Mouse (Mus musculus): ENCODE measurements at regions not wholly inside any gene's neighbourhood (a gene's known extent, or its start where the extent isn't known, plus 50 kb on each side); places are given as distances from the start of the nearest gene placed in this dataset.
"Not testable (repeated sequence)": the region's sequence is repeated elsewhere in the genome, so short reads cannot be mapped to it uniquely, and the experiment has no call there.

- ATAC-seq (replicated peaks in 1 of 2; ENCODE audit: insufficient read depth in 1 of 2, low FRiP score in 2 of 2, low TSS enrichment in 1 of 2, low read depth in 1 of 2, poor library complexity in 2 of 2, severe bottlenecking in 2 of 2) = peak; percentile 12 to 34; a peak in 2 of 4 replicates
These were observed 94.3 kb upstream of the Nabp1 start for GRCm38 (mm10) chr1:51572314-51573078.

DNA sequence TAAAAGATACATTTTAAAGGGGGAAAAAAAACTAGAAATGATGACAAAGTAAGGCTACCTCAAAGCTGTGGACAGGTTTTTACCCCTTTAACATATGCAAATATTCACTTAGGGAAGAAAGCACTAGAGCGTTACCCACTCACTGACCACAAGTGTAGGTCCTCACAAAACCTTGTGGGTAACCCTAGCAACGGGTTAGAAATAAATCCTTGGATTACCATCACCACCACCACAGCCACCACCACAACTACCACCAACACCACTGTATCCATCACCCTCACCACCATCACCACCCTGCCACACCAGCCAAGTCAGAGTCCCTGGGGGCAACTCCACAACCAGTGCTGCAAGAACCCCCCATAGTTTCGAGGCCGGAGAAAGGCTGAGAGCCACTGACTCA, 91.4 kb upstream of the Nabp1 start:
- no peak for ATAC-seq (replicated peaks in 1 of 2; ENCODE audit: insufficient read depth in 1 of 2, low FRiP score in 2 of 2, low TSS enrichment in 1 of 2, low read depth in 1 of 2, poor library complexity in 2 of 2, severe bottlenecking in 2 of 2)

GRCm38 (mm10) chr1:51566170-51566649, 88.0 kb upstream of the Nabp1 start:
- ATAC-seq (replicated peaks in 1 of 2; ENCODE audit: insufficient read depth in 1 of 2, low FRiP score in 2 of 2, low TSS enrichment in 1 of 2, low read depth in 1 of 2, poor library complexity in 2 of 2, severe bottlenecking in 2 of 2) = peak; percentile 22 to 53; a peak in 2 of 4 replicates

DNA sequence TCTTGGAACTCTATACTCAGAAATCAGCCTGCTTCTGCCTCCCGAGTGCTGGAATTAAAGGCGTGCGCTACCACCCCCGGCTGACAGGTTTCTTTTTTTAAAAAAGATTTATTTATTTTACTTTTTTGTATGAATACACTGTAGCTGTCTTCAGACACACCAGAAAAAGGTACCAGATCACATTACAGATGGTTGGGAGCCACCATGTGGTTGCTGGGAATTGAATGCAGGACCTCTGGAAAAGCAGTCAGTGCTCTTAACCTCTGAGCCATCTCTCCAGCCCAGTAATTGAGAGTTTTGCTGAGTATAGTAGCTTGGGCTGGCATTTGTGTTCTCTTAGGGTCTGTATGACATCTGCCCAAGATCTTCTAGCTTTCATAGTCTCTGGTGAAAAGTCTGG, 78.4 kb upstream of the Nabp1 start:
- not testable (repeated sequence) for ATAC-seq (replicated peaks in 1 of 2; ENCODE audit: insufficient read depth in 1 of 2, low FRiP score in 2 of 2, low TSS enrichment in 1 of 2, low read depth in 1 of 2, poor library complexity in 2 of 2, severe bottlenecking in 2 of 2)

DNA sequence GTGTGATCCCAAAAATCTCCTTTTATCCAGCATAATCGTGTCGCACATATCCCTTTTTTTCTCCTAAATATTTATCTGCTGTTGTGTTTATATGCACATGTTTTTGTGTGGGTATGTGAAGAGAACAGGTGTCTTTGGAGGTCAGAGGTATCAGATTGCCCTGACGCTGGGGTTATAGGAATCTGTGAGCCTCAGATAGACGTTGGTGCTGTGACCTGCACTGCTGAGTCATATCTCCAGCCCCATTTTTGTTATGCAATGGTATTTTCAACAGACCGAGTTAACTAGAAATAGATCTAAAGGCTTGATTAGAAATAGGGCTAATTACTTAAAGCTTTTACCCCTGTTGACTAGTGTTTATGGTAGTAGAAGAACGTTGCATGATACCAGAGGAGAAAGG, 75.5 kb upstream of the Nabp1 start:
- peak in 1 of 2 experiments; percentile 32; a peak in 1 of 4 replicates for ATAC-seq (replicated peaks in 1 of 2; ENCODE audit: insufficient read depth in 1 of 2, low FRiP score in 2 of 2, low TSS enrichment in 1 of 2, low read depth in 1 of 2, poor library complexity in 2 of 2, severe bottlenecking in 2 of 2)

DNA sequence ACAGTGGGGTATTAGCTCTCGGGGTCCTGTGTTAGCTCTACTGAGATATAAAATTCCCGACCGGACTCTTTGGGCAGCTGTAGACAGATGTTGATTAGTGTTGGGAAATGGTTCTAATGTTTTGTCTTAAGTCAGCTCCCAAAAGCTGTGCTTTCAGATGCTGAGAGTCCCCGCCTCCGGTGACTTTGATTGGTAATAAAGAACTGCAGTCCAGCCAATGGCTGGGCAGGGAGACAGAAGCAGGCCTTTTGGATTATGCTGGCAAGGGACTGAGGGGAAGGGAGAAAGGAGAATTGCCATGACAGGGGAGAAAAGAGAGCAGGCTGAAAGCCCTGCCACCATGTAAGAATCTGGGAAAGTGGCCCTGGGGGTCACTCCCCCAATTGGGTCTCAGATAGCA, 73.4 kb upstream of the Nabp1 start:
- ATAC-seq (replicated peaks in 1 of 2; ENCODE audit: insufficient read depth in 1 of 2, low FRiP score in 2 of 2, low TSS enrichment in 1 of 2, low read depth in 1 of 2, poor library complexity in 2 of 2, severe bottlenecking in 2 of 2) = no peak

GRCm38 (mm10) chr1:51542801-51543200, 64.6 kb upstream of the Nabp1 start:
- ATAC-seq (replicated peaks in 1 of 2; ENCODE audit: insufficient read depth in 1 of 2, low FRiP score in 2 of 2, low TSS enrichment in 1 of 2, low read depth in 1 of 2, poor library complexity in 2 of 2, severe bottlenecking in 2 of 2) = no peak

DNA sequence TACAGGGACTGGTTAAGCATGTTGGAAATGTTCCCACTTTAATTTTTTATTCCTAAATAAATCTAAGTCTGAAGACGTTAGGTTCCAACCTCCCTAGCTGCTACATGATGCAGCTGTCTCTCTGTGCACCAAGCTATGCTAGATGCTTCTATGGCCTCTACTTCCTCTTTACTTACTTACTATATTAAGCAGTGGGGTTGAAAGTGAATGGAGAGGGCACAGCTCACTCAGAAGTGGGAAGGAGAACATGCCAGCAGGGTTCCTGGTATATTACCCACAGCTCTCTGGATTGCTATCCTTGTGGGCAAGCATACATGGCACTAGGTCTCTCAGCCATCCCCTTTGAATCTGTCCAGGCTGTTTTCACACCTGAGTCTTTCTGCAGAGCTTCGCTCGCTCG, 61.4 kb upstream of the Nabp1 start:
- peak; percentile 95 to 98 for ATAC-seq (replicated peaks in 1 of 2; ENCODE audit: insufficient read depth in 1 of 2, low FRiP score in 2 of 2, low TSS enrichment in 1 of 2, low read depth in 1 of 2, poor library complexity in 2 of 2, severe bottlenecking in 2 of 2)

- ATAC-seq (replicated peaks in 1 of 2; ENCODE audit: insufficient read depth in 1 of 2, low FRiP score in 2 of 2, low TSS enrichment in 1 of 2, low read depth in 1 of 2, poor library complexity in 2 of 2, severe bottlenecking in 2 of 2) = no peak
These were observed 60.6 kb upstream of the Nabp1 start for GRCm38 (mm10) chr1:51538836-51539235.

GRCm38 (mm10) chr1:51537765-51538360, 59.6 kb upstream of the Nabp1 start:
- no peak for ATAC-seq (replicated peaks in 1 of 2; ENCODE audit: insufficient read depth in 1 of 2, low FRiP score in 2 of 2, low TSS enrichment in 1 of 2, low read depth in 1 of 2, poor library complexity in 2 of 2, severe bottlenecking in 2 of 2)

- no peak for ATAC-seq (replicated peaks in 1 of 2; ENCODE audit: insufficient read depth in 1 of 2, low FRiP score in 2 of 2, low TSS enrichment in 1 of 2, low read depth in 1 of 2, poor library complexity in 2 of 2, severe bottlenecking in 2 of 2)
These were observed 57.9 kb upstream of the Nabp1 start for GRCm38 (mm10) chr1:51536076-51536475.

GRCm38 (mm10) chr1:51535414-51535813, 57.2 kb upstream of the Nabp1 start:
- ATAC-seq (replicated peaks in 1 of 2; ENCODE audit: insufficient read depth in 1 of 2, low FRiP score in 2 of 2, low TSS enrichment in 1 of 2, low read depth in 1 of 2, poor library complexity in 2 of 2, severe bottlenecking in 2 of 2) = no peak

DNA sequence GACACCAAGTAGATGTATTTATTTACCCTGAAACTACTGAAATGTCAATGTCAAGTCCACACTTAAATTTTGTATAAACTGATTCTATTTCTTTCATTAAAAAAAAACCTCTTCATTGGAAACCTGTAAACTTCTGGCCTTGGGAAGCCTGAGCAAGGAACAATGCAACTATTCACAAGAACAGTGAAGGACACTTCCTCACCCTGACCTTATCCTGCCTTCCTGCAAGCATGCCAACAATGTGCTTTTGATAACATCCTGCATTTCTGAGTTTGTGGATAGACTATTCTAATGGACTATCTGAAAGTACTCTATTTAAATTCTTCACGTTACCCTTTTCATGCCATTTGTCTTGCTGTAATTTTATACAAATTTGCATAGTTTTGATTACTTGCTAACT, 53.1 kb upstream of the Nabp1 start:
- no peak for ATAC-seq (replicated peaks in 1 of 2; ENCODE audit: insufficient read depth in 1 of 2, low FRiP score in 2 of 2, low TSS enrichment in 1 of 2, low read depth in 1 of 2, poor library complexity in 2 of 2, severe bottlenecking in 2 of 2)

DNA sequence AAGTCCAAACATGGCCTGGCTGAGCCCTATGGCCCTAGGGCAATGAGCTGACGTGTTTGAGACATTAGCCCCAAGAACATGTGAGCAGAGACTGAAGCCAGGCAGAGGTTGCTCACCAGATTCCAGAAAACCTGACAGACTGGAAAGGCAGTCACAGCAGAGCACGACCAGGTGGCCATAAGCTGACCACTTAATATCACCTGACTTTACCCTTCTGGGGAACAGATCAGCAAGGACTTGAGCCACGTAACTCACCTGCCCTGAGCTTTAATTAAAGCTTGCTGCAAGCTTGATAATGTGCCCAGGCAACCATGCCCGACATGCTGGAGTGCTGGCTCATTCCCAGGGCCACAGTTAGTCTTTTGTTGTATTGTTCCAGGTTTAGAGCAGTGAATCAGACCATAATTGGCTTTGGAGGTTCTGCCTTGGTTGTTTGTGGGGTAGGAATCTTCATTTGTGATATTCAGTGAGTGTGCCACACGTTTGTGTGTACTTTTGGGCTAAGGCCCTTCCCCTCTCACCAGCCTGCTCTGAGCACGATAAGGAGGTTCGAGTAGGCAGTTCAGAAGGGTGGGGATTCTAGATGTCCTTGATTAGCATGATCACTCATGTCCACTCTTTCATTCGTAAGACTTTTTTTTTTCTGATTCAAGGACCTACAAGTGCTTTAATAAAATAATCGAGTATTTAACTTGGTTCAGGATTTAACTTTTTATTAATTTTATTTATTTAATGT, 52.1 kb upstream of the Nabp1 start:
- peak in 1 of 2 experiments; percentile 36; a peak in 1 of 4 replicates for ATAC-seq (replicated peaks in 1 of 2; ENCODE audit: insufficient read depth in 1 of 2, low FRiP score in 2 of 2, low TSS enrichment in 1 of 2, low read depth in 1 of 2, poor library complexity in 2 of 2, severe bottlenecking in 2 of 2)

DNA sequence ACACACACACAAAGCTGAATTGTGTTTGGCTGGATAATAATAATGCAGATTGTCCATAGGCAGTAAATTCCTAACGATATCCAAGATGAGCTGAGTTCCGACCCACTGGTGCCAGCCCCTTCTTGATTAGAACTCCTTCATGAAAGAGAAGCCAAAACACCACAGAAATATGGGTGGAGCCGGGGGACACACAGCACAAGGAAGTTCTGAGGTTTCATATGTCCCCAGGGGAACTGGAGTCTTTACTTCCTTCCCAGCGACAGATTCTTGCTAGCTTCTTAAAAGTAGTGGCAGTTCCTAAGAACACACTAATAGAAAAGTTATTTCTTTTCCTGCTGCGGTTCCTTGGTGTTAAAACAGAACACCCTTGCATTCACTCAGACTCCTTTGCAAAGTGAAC, 51.4 kb upstream of the Nabp1 start:
- peak; percentile 89 to 90 for ATAC-seq (replicated peaks in 1 of 2; ENCODE audit: insufficient read depth in 1 of 2, low FRiP score in 2 of 2, low TSS enrichment in 1 of 2, low read depth in 1 of 2, poor library complexity in 2 of 2, severe bottlenecking in 2 of 2)

DNA sequence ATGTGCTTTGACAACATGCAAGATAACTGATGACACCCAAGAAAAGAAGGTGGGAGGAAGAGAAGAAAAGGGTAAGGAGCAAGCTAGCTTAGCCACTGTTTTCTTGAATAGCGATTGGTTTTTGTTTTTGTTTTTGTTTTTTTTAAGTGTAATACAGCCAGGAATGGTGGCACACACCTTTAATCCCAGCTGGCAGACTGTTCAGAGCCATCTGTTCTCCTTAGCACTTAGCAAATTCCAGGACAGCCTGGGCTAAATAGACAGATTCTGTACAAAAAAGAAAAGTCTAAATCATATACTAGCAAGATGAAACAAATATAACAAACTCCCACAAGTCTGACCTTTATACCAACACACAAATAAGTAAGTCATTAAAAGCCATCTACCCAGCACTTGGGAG, 50.4 kb upstream of the Nabp1 start:
- no peak for ATAC-seq (replicated peaks in 1 of 2; ENCODE audit: insufficient read depth in 1 of 2, low FRiP score in 2 of 2, low TSS enrichment in 1 of 2, low read depth in 1 of 2, poor library complexity in 2 of 2, severe bottlenecking in 2 of 2)

Measured in hematopoietic stem cell, adult 5-6 weeks (primary cell).